Comparison of ENCODE assay signal across 22 mouse cellular contexts in genomic region chr4:152550203-152550549, GRCm38 (mm10).
DNase-seq lines count a peak whose midpoint lies in the region; ATAC-seq and TF ChIP-seq lines count a peak whose summit lies in the region.
"Had no signal": no experiment of that assay in that cellular context is flagged by ENCODE, and none has a peak within 500 bp of the region (broad histone marks: within the 10 kb centered on the region; RNA-seq: fewer than 3 reads in every experiment).

No protein-coding gene starts in this region.

- TF ChIP-seq CTCF in lung, embryonic 14.5 days (IDR thresholded peaks at IDR 0.05; ENCODE audit: low read depth): no peak
- no peak for TF ChIP-seq CTCF in lung, postnatal 0 days (IDR thresholded peaks at IDR 0.05)

- no peak overlapping the region for H3K9ac ChIP-seq in lung, embryonic 14.5 days
- no peak overlapping the region for H3K9ac ChIP-seq in lung, postnatal 0 days (replicated peaks; ENCODE audit: low read depth)
- H3K9ac ChIP-seq in midbrain, embryonic 13.5 days (replicated peaks): peak overlapping the region; percentile 11; the same call in 1 of the 2 replicates
- H3K9ac ChIP-seq: forebrain, embryonic 13.5 days; heart, embryonic 13.5 days; hindbrain, embryonic 15.5 days had no signal

- no peaks in the 10 kb centered on the region for H3K9me3 ChIP-seq in lung, embryonic 14.5 days (ENCODE audit: low read depth, low read length)
- no peaks in the 10 kb centered on the region for H3K9me3 ChIP-seq in lung, postnatal 0 days (ENCODE audit: low read length)
- no peaks in the 10 kb centered on the region for H3K9me3 ChIP-seq in midbrain, embryonic 13.5 days
- H3K9me3 ChIP-seq in midbrain, embryonic 10.5 days (replicated peaks): peaks cover 3% of the 10 kb centered on the region; the same call in 1 of the 2 replicates
- H3K9me3 ChIP-seq: forebrain, embryonic 10.5 days; forebrain, embryonic 13.5 days; heart, embryonic 10.5 days; heart, embryonic 13.5 days; hindbrain, embryonic 15.5 days had no signal

- peak; percentile 21 for DNase-seq in embryo, embryonic 11 days
- DNase-seq in embryo, embryonic 10.5 days (ENCODE audit: low spot score): no peak
- peak; percentile 15 for DNase-seq in lung, embryonic 14.5 days
- no peak for DNase-seq in lung, postnatal 0 days (ENCODE audit: low spot score)
- DNase-seq in midbrain, embryonic 10.5 days (ENCODE audit: low spot score): no peak
- DNase-seq in kidney, adult 18-20 months: no peak
- no peak for DNase-seq in urinary bladder, postnatal 36 days (ENCODE audit: low spot score in 2 of 2)
- DNase-seq: adrenal gland, postnatal 10 days; cerebellum, adult 11 months; gastrocnemius, postnatal 10 days; gastrocnemius, postnatal 36 days; heart, adult 2 months; heart, postnatal 14 days; heart, postnatal 4 days had no signal

- H3K4me3 ChIP-seq in lung, embryonic 14.5 days (ENCODE audit: low read depth, low read length): no peak overlapping the region
- no peak overlapping the region for H3K4me3 ChIP-seq in lung, postnatal 0 days (ENCODE audit: low read depth, low read length)
- H3K4me3 ChIP-seq in midbrain, embryonic 13.5 days (replicated peaks): no peak overlapping the region
- H3K4me3 ChIP-seq in midbrain, embryonic 10.5 days: no peak overlapping the region
- H3K4me3 ChIP-seq: forebrain, embryonic 10.5 days; forebrain, embryonic 13.5 days; heart, adult 2 months; heart, embryonic 10.5 days; heart, embryonic 13.5 days; hindbrain, embryonic 15.5 days had no signal

- H3K27ac ChIP-seq in lung, embryonic 14.5 days (ENCODE audit: low read depth): no peak overlapping the region
- H3K27ac ChIP-seq in lung, postnatal 0 days (ENCODE audit: low read length): no peak overlapping the region
- no peak overlapping the region for H3K27ac ChIP-seq in midbrain, embryonic 13.5 days
- no peak overlapping the region; the same call in 1 of the 2 replicates for H3K27ac ChIP-seq in midbrain, embryonic 10.5 days (replicated peaks)
- H3K27ac ChIP-seq: forebrain, embryonic 10.5 days; forebrain, embryonic 13.5 days; heart, adult 2 months; heart, embryonic 10.5 days; heart, embryonic 13.5 days; hindbrain, embryonic 15.5 days had no signal

- no peak for TF ChIP-seq EP300 in lung, postnatal 0 days (IDR thresholded peaks at IDR 0.05)

- H3K4me1 ChIP-seq in lung, embryonic 14.5 days (ENCODE audit: insufficient read depth): no peaks in the 10 kb centered on the region
- H3K4me1 ChIP-seq in lung, postnatal 0 days (ENCODE audit: insufficient read depth, low read depth, low read length): no peaks in the 10 kb centered on the region
- peaks cover 34% of the 10 kb centered on the region for H3K4me1 ChIP-seq in midbrain, embryonic 13.5 days (replicated peaks)
- H3K4me1 ChIP-seq in midbrain, embryonic 10.5 days: peaks cover 40% of the 10 kb centered on the region

- no peak overlapping the region for H3K4me2 ChIP-seq in lung, embryonic 14.5 days
- H3K4me2 ChIP-seq in lung, postnatal 0 days (replicated peaks; ENCODE audit: low read depth, low read length): no peak overlapping the region
- H3K4me2 ChIP-seq in midbrain, embryonic 13.5 days (replicated peaks): no peak overlapping the region
- H3K4me2 ChIP-seq: forebrain, embryonic 13.5 days; heart, embryonic 13.5 days; hindbrain, embryonic 15.5 days had no signal

- H3K36me3 ChIP-seq in lung, embryonic 14.5 days (ENCODE audit: insufficient read depth): no peaks in the 10 kb centered on the region
- H3K36me3 ChIP-seq in lung, postnatal 0 days (ENCODE audit: insufficient read depth, low read length): no peaks in the 10 kb centered on the region
- peaks cover 11% of the 10 kb centered on the region for H3K36me3 ChIP-seq in midbrain, embryonic 13.5 days
- H3K36me3 ChIP-seq in midbrain, embryonic 10.5 days: peaks cover 21% of the 10 kb centered on the region
- H3K36me3 ChIP-seq: heart, embryonic 10.5 days; heart, embryonic 13.5 days; hindbrain, embryonic 15.5 days had no signal

- ATAC-seq in lung, embryonic 14.5 days (ENCODE audit: insufficient read depth): no peak
- no peak for ATAC-seq in lung, postnatal 0 days
- no peak for ATAC-seq in midbrain, embryonic 13.5 days
- ATAC-seq: forebrain, embryonic 13.5 days; forebrain, embryonic 16.5 days; Patski had no signal

- 93% methylated on average over 6 of the region's 6 CpGs for WGBS in lung, embryonic 14.5 days
- 96% methylated on average over 6 of the region's 6 CpGs for WGBS in lung, postnatal 0 days
- WGBS in midbrain, embryonic 13.5 days: 92% methylated on average over 6 of the region's 6 CpGs
- 93% methylated on average over 6 of the region's 6 CpGs for WGBS in midbrain, embryonic 10.5 days

- H3K27me3 ChIP-seq in lung, embryonic 14.5 days (ENCODE audit: insufficient read depth, low read length): no peaks in the 10 kb centered on the region
- H3K27me3 ChIP-seq in lung, postnatal 0 days (replicated peaks; ENCODE audit: insufficient read depth, low read length): no peaks in the 10 kb centered on the region
- no peaks in the 10 kb centered on the region for H3K27me3 ChIP-seq in midbrain, embryonic 13.5 days
- peaks cover 7% of the 10 kb centered on the region; the same call in 1 of the 2 replicates for H3K27me3 ChIP-seq in midbrain, embryonic 10.5 days (ENCODE audit: low read depth, poor library complexity, severe bottlenecking)
- H3K27me3 ChIP-seq: forebrain, embryonic 13.5 days; hindbrain, embryonic 15.5 days; Patski had no signal

Comparison
In these comparisons a context has a peak if more than half of its experiments do, and no peak if none do; other contexts are left out.
1. DNase-seq: peak in embryo, embryonic 11 days (single experiment) and lung, embryonic 14.5 days (single experiment); none in embryo, embryonic 10.5 days (single experiment), lung, postnatal 0 days (single experiment), midbrain, embryonic 10.5 days (single experiment), kidney, adult 18-20 months (single experiment) and urinary bladder, postnatal 36 days (0 of 2).